Mouse (Mus musculus): ENCODE measurements around the gene Oxsr1.

DNA sequence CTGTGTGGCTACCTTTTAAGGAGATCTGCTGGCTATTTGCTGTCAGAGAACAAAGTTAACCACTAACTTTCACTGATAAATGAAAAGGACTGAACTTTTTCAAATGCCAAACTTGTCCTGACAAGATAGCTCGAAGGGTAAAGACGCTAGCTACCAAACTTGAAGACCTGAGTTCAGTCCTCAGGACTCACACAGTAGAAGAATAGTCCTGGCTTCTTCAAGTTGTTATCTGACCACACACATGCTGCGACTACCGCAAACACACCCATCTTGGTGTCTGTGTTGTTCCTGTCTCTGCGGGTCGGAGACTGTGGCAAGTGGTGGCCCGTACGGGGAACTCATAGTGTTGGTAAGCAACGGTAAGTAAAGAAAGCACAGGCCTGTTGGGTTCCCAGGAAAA, 118.6 kb downstream of the Oxsr1 start:
- no peak for TF ChIP-seq CTCF (IDR thresholded peaks at IDR 0.05; ENCODE audit: low read depth, low read length)
- TF ChIP-seq POLR2A (IDR thresholded peaks at IDR 0.05; ENCODE audit: extremely low read depth, insufficient read depth, low read length) = no peak
